Mouse (Mus musculus) subcutaneous adipose tissue, adult 2 months (tissue): ENCODE measurements around the gene Olfr47. TPM values are rescaled to one million over a fixed set of nuclear protein-coding genes. Genes with fewer than 3 reads are reported as not detected.

ENCODE experiments used
- polyA plus RNA-seq: library from polyadenylated mRNA; depleted of rRNA; stranded (reverse); fragments of >200 nt; gene quantifications from 2 replicates; pipeline ENCODE4 v1.2.3, GENCODE M21; 2012; ENCODE audit warnings: low replicate concordance; rRNA removed

The Olfr47 gene
- not detected in 2 replicates for polyA plus RNA-seq

DNA sequence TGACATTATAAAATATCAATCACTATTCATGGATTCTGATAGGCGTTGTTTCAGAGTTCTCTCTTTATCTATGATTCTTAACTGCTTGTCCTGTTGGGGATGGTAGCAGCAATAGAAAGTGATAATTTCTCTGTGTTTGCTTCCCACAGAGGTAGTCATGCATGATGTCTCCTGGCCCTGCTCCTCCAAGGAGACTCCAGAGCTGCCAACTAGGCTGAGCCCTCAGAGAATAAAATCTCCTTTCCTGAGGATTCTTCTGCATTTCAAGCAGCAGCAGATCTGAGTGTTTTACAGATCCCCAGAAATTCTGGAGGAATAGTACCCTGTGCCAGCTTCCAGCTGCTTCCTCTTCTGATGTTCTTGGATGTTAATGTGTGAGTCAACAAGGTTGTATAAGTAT is at the start of gene Olfr47:
TSS of gene Olfr47 (plus strand) at position 275 of the 400 bp plus-strand sequence.

DNA sequence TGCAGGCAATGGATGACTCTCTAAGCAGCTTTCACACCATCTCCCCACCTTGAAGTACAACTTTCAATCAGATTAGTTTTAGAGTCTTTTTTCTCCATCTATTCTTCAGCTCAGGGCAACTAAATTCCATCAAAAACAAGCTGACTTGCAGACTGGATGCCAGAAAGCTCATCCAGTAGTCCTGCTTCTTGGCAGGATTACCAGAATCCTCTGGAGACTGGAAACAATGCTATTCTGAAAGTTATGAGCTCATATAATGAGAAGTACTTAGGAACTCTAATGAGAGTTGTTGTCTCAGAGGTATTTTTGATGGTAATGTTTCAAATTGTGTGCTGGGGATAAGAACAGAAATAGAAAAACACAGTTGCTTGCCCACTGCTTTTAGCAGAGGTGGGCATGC is 34.5 kb upstream of the Olfr47 start, which contains the start of gene Olfr435:
TSS of gene Olfr435 (plus strand) at position 366 of the 400 bp plus-strand sequence.

DNA sequence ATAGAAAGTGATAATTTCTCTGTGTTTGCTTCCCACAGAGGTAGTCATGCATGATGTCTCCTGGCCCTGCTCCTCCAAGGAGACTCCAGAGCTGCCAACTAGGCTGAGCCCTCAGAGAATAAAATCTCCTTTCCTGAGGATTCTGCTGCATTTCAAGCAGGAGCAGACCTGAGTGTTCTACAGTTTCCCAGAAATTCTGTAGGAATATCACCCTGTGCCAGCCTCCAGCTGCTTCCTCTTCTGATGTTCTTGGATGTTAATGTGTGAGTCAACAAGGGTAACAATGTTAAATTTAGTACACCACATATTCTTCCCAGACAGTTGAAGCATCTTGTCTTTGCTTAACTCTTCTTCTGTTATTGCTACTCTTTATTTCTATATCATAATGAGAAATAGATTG is 18.5 kb upstream of the Olfr47 start, which contains the start of gene Olfr434:
TSS of gene Olfr434 (plus strand) at position 149 of the 400 bp plus-strand sequence.

DNA sequence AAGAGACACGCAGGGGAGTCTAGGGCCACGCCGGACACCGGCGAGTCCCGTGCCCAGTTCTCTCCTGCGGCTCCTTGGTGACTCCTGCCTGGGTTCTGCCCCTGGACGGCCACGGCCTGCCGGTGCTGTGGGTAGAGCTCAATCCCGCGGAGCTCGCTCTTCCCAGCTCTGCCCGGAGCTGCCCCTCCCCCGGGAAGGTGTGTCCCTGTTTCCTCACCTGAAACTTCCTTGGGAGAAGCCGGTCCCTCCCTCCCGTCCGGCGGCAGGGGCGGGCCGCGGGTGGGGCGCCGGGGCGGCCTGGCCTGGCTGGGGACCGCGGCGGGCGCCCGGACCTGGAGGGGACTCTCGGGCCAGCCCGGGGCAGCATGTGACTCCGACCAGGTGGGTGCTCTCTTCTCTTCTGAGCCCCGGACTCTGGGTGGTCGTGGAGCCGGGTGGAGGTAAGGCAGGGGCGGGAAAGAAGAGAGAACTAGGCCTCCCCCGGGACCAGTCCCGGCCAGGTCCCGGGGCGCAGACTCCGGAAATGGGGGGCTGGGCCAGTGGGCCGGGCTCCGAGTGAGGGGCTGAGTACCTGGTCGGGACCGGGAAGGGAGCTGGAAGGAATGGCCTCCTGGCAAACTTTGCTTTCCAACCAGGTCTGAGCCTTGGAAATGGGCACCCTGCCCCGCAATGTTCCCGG is 34.2 kb downstream of the Olfr47 start, which contains the start of gene Arhgef5:
TSS of gene Arhgef5 (plus strand) at position 220 of the 679 bp plus-strand sequence.

Other genes starting within 250 kb of the Olfr47 start
- not detected in 2 replicates for gene Olfr441, start 125.2 kb upstream of the Olfr47 start, polyA plus RNA-seq
- gene Olfr237-ps1, start 85.0 kb upstream of the Olfr47 start, polyA plus RNA-seq = not detected in 2 replicates
- gene Olfr437, start 68.2 kb upstream of the Olfr47 start, polyA plus RNA-seq = not detected in 2 replicates
- not detected in 2 replicates for gene Olfr13, start 59.4 kb upstream of the Olfr47 start, polyA plus RNA-seq
- not detected in 2 replicates for gene Olfr435, start 34.4 kb upstream of the Olfr47 start, polyA plus RNA-seq
- gene Olfr434, start 18.5 kb upstream of the Olfr47 start, polyA plus RNA-seq = not detected in 2 replicates
- gene Arhgef5, start 34.1 kb downstream of the Olfr47 start, polyA plus RNA-seq = 11.1 and 32.5 TPM in 2 replicates
- 0.06 TPM in 1 of 2 replicates, not detected in the other for gene Nobox, start 78.0 kb downstream of the Olfr47 start, polyA plus RNA-seq